Mouse (Mus musculus): ENCODE measurements around the gene Tcf25.

GRCm38 (mm10) chr8:123382516-123382915, 9.0 kb downstream of the Tcf25 start:
- TF ChIP-seq CTCF (IDR thresholded peaks at IDR 0.05; ENCODE audit: low read depth) = no peak
- no peak for TF ChIP-seq EP300 (optimal IDR thresholded peaks at IDR 0.05)

All from stomach, postnatal 0 days (tissue).